Mouse (Mus musculus) WW6 (cell line): ENCODE data around the gene Zfp964.
"Not testable (repeated sequence)": the region's sequence is repeated elsewhere in the genome, so short reads cannot be mapped to it uniquely, and the experiment has no call there.

ENCODE experiments used
- DNase-seq: peaks from one replicate; pipeline ENCODE4 v3.0.0-alpha.2; 2013; ENCODE audit warnings: low read depth, low spot score

Zfp964 gene

GRCm38 (mm10) chr8:69654358-69654981 lies at the start of gene Zfp964:
Gene Zfp964 (plus strand): TSS chr8:69654479.
- DNase-seq: peak; percentile 87

GRCm38 (mm10) chr8:69614687-69615086 lies 39.6 kb upstream of the Zfp964 start:
- no peak for DNase-seq

- DNase-seq: no peak
Measured at GRCm38 (mm10) chr8:69618078-69618477, 36.2 kb upstream of the Zfp964 start.

GRCm38 (mm10) chr8:69625095-69625789 lies 29.0 kb upstream of the Zfp964 start, which contains the start of gene Zfp868:
Gene Zfp868 (minus strand): TSS chr8:69625548.
- DNase-seq: peak; percentile 98

GRCm38 (mm10) chr8:69653808-69654357 lies 396 bp upstream of the Zfp964 start:
- no peak for DNase-seq

- no peak for DNase-seq
Measured at GRCm38 (mm10) chr8:69661294-69661693, 7.0 kb downstream of the Zfp964 start.

- not testable (repeated sequence) for DNase-seq
Measured at GRCm38 (mm10) chr8:69665051-69665450, 10.8 kb downstream of the Zfp964 start.

- peak; percentile 28 for DNase-seq
Measured at GRCm38 (mm10) chr8:69701810-69702209, 47.5 kb downstream of the Zfp964 start.

- DNase-seq: not testable (repeated sequence)
Measured at GRCm38 (mm10) chr8:69710624-69711023, 56.3 kb downstream of the Zfp964 start, which contains the start of gene Zfp869. Gene Zfp869 (minus strand): TSS chr8:69710724.

- DNase-seq: no peak
Measured at GRCm38 (mm10) chr8:69713516-69713915, 59.2 kb downstream of the Zfp964 start.

GRCm38 (mm10) chr8:69715366-69715765 lies 61.1 kb downstream of the Zfp964 start:
- no peak for DNase-seq
